Mouse (Mus musculus) neutrophil, adult 59 days (primary cell): ENCODE measurements around the gene Pkib. TPM values are rescaled to one million over a fixed set of nuclear protein-coding genes. Genes with fewer than 3 reads are reported as not detected.

Experiments
- total RNA-seq, 2 experiments: library from RNA; stranded (reverse); gene quantifications; 1 replicate in 1 of 2; 2 replicates in 1 of 2; pipeline ENCODE4 v1.2.4; 2023

Pkib gene
- total RNA-seq: 1 to 10 TPM; 6.7 to 9.3 TPM

DNA sequence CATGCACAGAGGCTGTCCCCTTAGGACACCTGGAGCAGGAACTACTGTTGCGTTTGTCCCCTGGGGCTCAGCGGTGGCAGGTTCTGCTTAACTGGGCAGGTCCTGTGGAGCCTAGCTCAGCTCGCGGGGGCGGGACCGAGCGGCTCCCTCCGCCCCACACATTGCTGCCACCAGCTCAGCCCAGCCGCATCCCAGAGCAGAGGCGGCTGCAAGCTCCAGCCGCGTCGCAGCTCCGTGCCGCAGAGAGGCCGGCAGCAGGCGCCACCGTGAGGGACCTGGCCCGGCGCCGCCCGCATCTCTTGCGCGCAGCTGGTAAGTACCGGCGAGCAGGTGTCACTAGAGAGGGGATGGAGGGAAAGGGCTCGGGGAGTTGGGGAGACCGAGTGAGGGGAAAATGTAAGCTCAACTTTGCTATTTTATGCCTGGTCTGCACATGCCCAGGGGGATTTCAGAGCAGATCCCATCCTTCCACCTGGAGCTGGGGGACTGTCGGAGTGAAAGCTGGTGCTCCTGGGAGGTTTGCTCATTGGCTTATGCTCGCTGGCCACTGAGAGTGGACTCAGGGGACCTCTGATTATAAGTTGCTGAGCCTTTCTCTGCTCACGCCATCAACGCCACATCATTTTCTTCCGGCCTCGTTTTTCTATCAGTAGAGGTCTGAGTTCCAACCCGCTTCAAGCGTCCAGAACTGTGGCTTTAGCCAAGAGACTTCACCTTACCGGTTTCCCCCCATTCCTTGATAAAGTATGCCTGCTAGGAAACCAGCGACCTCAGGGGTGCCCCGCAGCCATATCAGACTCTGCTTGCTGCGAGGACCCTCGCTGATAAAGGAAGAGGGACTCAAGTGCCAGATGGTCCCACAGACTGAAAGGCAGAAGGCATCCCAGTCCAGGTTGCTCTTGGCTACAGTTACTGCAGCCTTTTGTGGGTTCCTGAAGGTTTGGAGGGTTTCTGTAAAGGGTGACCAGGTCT is at the start of gene Pkib:
Gene Pkib, plus strand, starts transcription at position 86 of the 972 bp plus-strand sequence.

DNA sequence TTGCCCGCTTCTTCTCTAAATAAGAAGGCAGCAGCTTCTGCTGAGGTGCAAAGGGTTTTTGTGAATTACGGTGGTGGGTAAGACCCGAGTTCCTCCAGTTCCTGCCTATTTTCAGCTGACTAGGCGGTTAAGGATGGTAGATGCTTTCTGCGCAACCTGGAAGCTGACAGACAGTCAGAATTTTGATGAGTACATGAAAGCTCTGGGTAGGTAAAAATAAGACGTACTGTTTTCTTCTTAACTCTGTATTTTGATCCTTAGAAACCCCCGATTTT is 153.0 kb downstream of the Pkib start, which contains the start of gene Fabp7:
Gene Fabp7, plus strand, starts transcription at position 6 of the 275 bp plus-strand sequence.

Other genes with a start within 250 kb of the Pkib start
- 10 to 100 TPM in 1 of 2 experiments, 1 to 10 TPM in 1; 7.1 to 11.9 TPM for gene Hsf2, start 145.6 kb upstream of the Pkib start, total RNA-seq
- gene Serinc1, start 99.5 kb upstream of the Pkib start, total RNA-seq: 10 to 100 TPM; 74.7 to 99.0 TPM
- not detected for gene Fabp7, start 152.9 kb downstream of the Pkib start, total RNA-seq
- 100 to 1,000 TPM; 141 to 172 TPM for gene Smpdl3a, start 162.4 kb downstream of the Pkib start, total RNA-seq